Mouse (Mus musculus): ENCODE results near the gene Tenm2.

The Tenm2 gene

DNA sequence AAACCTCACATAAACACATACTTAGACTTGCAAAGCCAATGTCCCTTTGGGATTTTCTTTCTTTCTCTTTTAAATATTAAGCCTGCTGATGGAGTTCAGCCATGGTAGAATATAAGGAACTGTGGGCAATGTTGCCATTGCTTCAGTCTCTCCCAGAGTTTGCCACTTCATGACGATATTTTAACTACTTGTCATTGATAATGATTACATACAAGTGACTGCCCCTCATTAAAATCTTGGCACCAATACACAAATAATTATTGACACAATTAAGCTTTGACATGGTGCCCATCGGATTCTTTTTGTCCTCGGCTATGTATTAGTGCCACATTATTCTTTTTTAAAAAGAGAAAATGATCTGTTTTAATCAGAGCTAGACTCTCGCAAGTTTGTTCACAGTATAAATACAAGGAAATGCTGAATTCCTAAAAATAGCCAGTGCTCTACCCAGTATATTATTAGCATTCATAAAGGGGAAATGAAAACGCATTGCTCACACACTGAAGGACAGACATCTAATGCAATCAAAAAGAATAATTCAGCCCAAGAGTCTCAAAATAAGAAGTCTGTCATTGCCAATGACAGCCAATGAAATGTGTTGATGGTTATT lies 158.7 kb downstream of the Tenm2 start:
- no peak for DNase-seq

DNA sequence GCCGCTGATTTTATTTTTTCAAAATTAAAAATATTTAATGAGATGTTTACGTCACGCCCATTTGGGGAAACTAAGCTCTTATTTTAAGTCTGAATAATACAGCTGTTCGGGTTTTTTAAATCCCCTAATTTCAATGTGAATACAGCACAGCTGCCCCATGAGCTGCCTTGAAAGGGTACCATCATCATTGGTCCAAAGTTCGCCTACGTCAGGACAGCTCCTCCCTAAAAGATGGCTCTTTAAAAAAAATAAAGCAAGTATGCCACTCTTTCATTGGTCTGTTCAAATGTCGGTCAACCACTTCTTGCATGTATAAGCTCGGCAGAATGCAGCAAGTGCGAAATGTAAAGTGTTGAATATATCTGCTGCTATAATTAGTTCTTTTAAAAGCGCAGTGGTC lies 160.4 kb downstream of the Tenm2 start:
- DNase-seq: no peak

DNA sequence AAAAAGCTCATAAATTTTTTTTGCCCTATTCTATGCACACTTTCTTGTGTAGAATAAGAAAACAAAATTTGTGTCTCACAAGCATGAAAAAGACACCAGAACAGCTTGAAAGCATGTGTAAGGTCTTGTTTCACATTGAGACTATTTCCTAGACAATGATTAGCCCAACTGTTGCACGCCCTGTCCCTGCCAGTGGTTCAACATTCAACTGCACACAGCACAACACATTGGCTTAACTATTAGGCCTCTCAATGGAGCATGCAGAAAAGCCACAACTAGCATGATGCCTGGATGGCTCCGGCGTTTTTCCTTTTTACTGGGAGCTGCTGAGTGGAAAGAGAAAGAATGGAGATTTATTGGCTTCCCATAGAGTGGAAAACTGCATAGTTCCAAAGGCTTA lies 170.3 kb downstream of the Tenm2 start:
- DNase-seq: no peak

DNA sequence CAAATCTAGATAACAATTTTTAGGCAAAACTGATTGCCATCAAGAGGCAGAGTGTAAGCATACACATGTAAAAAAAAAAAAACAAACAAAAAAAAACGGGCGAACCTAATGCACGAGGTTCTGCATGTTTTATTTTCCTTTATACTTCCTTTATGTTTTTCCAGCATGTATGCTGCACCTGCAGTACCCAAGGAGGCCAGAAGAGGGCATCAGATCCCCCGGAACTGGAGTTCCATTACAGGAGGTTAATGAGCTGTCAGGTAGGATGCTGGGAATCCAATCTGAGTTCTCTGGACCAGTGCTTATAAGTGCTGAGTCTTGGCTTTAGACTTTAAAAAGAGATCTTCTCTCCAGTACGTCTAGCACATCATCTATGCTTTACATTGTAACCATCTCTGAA lies 189.1 kb downstream of the Tenm2 start:
- peak; percentile 9 for DNase-seq

DNA sequence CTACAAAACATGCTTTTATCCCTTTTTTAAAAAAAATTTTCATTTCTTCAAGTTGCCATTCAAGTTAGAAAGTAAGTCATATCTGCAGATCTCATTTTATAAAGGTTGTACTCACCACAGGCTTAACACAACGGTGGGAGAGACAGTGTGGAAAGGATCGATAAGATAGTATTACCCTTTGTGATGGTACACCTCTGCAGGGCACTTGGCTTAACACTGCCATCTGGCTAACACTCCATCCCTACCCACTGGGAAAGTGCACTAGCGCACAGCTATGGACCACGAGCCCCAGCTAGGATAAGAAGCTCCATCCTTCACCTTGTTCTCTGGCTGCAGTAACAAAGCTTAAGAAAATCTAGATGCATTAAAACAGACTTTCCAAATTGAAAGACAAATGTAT lies 194.5 kb downstream of the Tenm2 start:
- no peak for DNase-seq

DNA sequence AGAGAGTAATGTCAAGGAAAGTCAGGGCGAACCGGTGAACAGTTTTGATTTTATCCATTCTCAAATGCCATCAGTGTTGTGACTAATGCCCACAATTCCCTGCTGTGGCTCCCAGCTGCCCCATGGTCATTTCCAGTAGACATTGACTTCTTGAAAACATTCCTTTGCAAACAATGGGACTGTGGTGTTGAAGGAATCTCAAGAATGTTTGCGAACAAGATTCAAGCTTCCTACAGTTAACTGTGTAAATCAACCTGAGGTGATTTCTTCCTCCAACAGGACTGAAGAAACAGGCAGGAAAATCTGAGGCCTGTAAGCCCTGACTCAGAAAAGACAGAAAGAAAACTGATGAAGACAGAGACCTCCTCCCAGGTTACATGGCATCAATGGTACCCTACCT lies 196.5 kb downstream of the Tenm2 start:
- no peak for DNase-seq

DNA sequence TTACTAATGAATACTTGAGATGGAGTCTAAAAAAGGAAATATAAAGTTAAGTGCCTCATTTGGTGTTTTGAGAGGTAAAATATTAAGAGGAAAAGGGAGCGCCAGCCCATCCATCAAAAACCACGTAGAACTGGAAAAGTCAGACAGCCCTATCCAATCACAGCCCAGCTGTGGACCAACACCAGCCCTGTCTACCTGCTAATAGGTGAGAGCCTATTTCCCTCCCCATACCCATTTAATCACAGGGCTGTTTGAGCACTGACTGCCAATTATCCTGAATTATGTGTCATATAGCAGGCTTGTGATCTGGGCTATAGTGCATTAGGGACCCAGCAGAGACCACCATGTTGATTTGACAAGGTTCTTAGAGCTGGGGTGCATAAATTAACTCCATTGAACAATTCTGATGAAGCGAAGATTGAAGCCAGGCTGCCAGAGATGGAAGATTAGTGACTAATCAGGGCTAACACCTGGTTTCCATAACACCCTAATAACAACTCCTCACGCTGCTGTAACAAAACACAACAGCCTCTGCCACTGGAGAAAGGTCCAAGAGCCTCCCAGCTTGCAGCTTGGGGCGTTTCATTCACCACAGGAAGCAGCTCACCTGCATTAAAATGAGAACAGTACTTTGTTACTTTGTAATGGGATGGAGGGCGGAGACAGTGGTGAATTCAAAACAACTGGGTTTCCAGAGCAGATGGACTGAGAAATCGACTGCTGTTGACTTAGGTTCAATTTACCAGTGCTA lies 204.3 kb downstream of the Tenm2 start:
- DNase-seq: no peak

DNA sequence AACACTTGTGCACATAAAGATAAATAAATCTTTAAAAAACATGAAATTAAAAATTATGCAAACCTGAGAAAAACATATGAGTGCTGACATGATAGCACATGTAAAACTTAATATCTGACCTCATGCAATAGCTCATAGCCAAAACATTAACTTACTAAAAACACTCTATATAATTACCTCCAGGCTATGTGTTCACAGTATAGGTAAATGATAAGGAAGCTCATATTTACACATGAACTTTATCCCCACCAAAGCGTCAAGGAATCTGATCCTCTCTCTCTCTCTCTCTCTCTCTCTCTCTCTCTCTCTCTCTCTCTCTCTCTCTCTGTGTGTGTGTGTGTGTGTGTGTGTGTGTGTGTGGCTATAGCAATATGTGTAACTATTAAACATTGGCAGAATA lies 223.9 kb downstream of the Tenm2 start:
- DNase-seq: no peak

DNA sequence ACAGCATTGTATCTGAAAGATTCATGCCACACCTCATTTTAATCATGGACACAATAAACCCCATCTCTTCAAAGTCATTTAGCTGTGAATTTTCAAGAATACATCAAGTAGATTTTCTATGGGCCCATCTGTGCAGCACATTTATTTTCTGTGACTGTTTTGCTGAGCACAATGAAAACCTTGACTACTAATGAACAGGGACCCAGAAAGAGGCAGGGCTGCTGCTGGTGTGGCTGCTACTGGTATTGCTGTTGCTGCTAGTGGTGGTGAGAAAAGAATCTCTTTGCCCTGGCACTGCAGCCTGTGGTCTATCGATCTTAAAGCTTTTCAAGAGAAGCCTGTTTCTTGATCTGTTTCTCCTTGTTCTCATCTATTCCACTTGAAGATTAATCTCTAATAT lies 226.5 kb downstream of the Tenm2 start:
- no peak for DNase-seq

DNA sequence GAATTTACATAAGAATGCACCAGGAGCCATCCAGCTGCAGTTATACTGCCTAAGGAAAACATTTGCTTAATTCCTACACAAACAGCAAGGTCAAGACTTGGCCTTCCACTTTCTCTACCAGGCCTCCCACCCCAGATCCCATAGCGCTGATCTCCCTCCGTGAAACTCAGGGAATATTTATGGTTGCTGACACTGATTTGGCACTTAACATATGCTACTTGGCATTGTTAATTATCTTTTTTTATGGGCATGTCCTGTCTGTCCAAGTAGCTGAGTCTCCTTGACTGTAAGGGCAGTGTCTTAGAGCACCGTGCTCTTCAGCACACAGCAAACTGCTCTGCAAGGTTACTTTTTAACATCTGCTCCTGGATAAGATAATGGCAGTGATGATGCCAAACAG lies 238.1 kb downstream of the Tenm2 start:
- no peak for DNase-seq

DNA sequence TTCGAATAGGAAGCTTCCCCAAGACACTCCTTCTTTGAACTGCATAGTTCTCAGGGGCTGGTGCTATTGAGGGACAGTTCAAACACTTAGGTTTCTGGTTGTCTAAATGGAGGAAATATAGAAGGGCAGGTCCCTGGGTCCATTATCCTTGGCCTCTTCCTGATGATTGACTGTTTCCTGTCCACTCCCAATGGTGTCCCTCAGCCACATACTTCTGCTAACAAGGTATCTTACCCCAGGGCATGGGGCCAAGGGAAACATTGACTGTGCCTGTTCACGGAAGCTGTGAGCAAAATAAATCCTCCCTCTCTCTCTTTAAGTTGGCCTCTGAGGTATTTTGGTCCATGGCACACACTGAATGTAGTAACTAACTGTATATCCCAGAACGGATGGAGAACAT lies 244.9 kb downstream of the Tenm2 start:
- DNase-seq: no peak

DNA sequence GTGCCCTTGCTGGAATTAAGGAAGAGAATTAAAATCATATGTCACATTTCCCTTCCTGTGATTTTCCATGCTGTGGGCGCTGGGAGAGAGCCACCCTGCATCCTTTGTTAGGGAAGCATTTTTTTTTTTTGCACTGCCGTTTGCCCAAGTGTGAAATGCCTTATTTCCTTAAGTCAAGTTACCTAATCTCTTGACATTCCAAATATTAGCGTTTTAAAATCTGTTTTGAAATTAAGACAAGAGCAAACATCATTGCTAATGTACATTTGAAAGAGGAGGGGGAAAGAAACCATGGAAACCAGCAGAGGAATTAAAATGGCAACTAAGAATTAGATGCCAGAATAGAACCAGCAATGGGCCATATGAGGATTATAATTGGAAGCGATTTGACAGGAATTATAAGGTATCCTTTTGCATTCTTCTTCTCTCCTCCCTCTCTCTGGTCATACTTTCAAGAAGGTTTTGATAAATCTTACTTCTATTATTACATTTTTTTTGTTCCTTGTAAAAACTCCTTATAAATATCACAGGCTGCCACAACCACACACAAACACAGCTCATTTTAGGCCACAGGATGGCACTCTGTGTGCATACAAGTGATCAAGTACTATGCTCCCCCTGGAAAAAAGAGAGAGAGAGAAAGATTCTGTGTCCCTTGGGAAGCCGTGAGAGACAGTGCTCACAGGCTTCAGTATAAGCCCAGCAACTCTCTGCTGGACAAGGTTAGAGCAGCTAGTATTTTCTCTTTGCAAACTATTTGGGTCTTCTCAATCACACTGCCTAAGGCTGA lies 246.8 kb downstream of the Tenm2 start:
- DNase-seq: peak; percentile 29

DNA sequence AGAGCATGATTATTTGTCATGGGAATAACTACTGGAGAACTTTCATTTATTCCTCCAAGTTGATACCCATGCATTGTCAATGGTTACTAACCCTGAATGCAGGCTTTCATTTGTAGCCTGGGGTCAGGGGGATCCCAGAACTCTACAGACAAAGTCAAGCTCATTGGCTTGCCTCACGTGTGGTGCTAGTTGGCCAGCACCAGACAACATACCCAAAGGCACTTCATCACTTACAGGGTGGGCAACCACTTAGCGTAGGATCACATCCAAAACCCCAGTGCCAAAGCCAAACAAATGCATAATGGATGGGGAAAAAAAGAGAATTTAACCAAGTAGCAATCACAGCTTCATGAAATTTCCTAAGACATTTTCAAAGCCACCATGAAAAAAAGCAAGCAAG lies 261.6 kb downstream of the Tenm2 start:
- DNase-seq: no peak

DNA sequence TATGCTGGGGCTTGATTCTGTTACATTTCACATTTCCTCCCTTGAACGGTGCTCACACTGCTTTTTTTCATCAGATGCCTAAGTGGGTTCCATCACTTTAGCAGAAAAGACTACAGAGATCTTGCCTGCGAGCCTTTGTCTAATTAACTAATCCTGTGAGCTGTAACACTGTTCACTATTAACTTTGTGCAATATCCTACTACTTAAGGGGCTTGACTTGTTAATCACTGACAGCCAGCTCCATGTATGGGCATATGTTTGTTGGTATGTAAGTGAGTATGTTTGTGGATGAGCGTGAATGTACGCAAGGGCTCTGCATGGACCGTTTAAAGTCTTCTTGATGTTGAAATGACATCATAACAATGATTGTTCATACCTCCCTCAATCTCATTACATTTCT lies 277.7 kb downstream of the Tenm2 start:
- no peak for DNase-seq

DNA sequence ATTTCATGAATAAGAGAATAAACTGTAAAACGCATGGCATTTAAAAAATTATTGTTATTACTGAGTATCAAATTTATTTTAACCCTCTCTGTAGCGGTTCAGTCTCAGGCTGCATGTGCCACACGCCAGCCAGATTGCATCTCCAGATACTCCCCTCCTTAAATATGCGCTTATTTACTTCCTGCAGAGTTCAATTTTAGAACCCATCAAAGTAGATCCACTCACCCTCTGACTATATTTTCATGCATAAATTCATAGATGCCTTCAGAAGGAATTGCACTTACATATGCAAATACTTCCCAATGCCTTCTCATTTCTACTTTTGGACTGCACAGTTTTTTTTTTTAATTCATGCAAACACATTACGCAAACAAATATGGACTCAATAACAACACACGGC lies 294.3 kb downstream of the Tenm2 start:
- no peak for DNase-seq

DNA sequence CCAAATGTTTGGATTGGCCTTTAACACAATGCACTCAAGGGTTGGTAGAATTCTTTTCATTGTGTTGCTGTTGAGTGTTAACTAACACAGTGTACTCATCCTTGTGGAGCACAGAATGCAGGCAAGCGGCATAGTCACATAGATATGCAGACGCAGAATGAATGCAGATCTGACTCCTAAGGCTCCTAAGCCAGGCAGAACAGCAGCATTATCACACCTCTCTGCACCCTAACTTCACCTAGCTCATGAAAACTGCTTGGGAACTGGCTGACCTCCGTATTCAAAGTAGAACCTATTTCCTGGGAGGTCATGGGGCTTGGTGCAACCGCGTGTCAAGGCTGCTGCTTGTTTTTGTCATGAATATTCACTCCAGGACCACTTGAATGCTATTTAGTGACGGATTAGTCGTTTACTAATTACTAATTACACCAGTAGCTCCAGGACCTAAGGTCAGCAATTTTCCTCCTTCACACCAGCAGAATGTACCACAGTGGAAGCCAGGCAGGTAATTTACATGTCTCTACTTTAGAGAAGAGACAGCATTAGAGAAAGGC lies 295.1 kb downstream of the Tenm2 start:
- DNase-seq: no peak

DNA sequence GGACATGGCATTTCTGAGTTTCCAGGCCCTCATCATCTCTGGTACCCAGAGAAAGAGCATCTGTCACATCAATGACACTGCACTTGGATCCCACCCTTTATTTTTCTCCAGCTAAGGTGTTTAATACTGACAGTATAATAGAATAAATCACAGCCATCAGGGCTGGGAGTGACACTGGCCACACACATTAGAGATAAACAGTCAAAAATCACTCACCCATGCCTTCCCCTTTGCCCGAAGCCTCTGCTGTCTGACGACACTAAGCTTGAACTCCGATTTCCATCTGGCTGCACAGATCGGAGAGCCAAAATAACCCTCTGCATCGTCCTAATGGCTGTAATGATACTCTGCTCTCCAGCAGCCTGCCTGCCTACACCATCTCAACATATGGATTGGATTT lies 305.9 kb downstream of the Tenm2 start:
- no peak for DNase-seq

DNA sequence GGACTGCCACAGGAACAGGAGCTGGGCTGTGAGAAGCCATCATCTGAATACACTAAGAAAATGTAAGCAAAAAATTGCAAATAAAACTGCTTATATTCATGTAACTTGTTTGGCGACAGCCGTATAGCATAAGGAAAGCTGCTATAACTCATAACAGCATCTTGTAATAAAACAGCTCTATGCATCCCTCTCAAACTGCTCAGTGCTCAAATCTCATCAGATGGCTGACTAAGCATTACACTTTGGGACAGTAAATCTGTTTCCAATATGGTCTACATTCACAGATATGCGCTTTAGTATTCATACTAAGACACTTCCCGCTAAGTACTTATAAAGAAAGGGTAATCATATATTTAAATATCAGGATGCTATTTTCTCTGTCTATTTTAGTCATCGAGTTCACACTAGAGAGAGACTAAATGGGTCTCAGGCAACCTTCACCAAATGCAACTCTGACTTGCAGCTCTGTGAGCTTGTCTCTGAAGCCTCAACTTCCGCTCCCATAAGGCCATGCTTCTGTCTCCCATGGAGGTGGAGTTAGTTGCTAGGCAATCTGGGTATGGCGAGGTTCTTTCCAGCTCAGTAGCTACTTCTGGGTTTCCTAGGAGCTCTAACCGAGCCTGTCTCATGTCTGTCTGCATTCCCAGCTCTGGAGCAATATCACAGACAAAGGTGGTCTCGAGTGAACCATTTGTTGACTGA lies 308.9 kb downstream of the Tenm2 start:
- DNase-seq: peak; percentile 31

DNA sequence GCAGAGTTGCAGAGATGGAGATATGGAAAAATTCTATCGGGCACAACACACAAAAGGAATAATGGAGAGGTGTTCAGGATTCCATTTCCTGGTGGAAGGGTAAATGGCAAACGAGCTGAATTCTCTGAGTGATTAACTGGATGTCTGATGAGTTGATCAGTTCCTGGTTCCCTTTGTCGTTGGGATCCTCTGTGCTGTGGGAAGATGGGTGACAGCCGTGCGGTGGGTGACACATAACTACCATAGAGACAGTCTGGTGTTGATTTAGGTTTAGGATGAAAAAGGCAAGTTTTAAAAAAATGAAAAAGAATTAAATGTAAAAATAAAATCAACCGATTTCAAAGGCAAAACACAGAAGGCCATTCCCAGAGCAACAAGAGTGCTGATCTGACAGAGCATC lies 316.5 kb downstream of the Tenm2 start:
- no peak for DNase-seq

DNA sequence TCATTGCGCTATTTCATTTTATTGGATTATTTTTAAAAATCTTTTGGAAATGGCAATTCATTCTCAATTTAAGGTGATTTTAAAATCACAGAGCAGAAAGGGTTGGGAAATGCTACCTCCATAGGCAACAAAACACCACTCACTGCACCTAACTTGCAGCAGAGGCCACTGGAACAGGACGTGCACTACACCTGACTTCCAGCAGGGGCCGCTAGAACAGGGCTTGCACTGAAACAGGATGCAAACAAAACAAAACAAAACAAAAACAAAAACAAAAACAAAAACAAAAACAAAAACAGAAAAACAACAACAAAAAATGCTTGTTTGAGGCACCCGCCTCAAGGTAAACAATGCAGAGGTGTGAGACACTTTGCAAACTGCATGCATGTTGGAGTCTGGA lies 324.4 kb downstream of the Tenm2 start:
- no peak for DNase-seq

DNA sequence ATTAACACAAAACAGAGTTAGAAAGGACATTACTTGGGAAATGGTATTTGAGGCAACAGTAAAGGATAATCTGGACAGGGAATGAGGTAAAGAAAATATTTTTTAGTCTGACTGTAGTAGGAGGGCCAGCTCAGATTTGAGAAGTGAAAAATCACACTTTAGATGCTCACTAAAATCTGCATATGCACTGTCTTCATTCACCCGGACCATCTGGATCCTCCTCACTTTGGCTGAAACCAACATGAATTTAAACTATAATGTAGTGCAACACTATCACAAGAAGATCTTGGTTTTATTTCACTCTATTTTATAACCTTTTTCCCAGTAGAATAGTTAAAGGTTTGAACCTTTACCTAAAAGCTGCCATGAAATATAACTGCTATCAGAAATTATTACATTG lies 326.7 kb downstream of the Tenm2 start:
- no peak for DNase-seq

DNA sequence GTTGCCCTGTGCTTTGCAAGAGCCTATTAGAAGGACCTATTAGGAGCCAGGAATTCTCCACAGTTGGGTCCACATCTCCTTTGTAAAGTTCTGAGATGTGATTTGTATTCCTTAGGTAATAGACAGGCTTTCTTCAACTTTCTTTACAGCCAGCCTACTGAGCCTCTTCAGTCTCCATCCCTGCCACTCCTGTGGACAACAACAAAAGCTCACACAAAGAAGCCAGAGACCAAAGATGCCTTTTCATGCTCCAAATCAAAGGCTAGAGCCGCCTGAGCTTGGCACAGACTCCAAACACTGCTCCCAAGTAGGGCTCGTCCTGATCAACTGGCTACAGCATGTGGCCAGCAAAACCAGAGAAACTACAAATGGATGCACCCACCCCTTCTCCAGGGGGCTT lies 333.5 kb downstream of the Tenm2 start:
- DNase-seq: no peak

DNA sequence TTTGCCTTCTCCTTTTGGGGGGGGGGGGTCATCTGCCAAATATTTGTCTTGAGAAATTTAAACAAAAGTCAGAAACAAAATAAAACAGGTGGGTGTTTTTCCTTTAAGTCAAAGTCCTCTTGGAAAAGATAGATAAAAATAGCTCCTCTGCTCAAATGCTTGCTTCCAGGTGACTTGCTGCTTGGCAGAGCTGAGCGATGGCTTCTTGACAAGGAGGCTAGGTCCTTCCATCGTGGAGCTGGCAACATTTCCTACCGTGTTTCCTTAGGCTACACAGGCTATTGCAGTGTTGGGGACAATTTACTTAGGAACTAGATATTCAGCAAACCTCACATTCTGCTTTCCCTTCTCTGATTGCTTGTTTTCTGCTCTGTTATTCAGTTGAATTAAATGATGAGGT lies 342.7 kb downstream of the Tenm2 start:
- no peak for DNase-seq

Data from right cerebral cortex, adult 18-20 months (tissue).